Mouse (Mus musculus) megakaryocyte, embryonic 14.5 days (primary cell): ENCODE data around the gene Pde4a. TPM values are rescaled to one million over a fixed set of nuclear protein-coding genes. Genes with fewer than 3 reads are reported as not detected.
A peak's percentile ranks its signal among the peaks of the same experiment; 100 is the strongest.
"Not testable (repeated sequence)": the region's sequence is repeated elsewhere in the genome, so short reads cannot be mapped to it uniquely, and the experiment has no call there.

Experiments
- H3K27me3 ChIP-seq: replicated peaks from 2 replicates; pipeline ENCODE3; 2012; ENCODE audit warnings: inconsistent platforms
- H3K36me3 ChIP-seq: replicated peaks from 2 replicates; pipeline ENCODE3; 2012; ENCODE audit warnings: low read length, inconsistent platforms, mixed read lengths
- H3K4me1 ChIP-seq: 2 replicates; pipeline ENCODE4 v1.6.1; 2012; ENCODE audit warnings: inconsistent platforms
- H3K4me3 ChIP-seq: replicated peaks from 2 replicates; pipeline ENCODE3; 2012; ENCODE audit warnings: moderate library complexity, mild to moderate bottlenecking, inconsistent platforms
- H3K9me3 ChIP-seq: 2 replicates; pipeline ENCODE4 v1.6.1; 2012; ENCODE audit warnings: inconsistent platforms
- FLI1 ChIP-seq: IDR thresholded peaks from 2 replicates; pipeline ENCODE4 v1.6.1; 2012; ENCODE audit warnings: low read length, inconsistent platforms, mixed read lengths
- GATA1 ChIP-seq: IDR thresholded peaks from 3 replicates; pipeline ENCODE4 v1.6.1; 2012; ENCODE audit warnings: mixed read lengths, low read length, inconsistent platforms, borderline replicate concordance
- polyA plus RNA-seq: library from polyadenylated mRNA; stranded (reverse); fragments of >175 nt; gene quantifications from 2 replicates; pipeline ENCODE4 v1.2.3, GENCODE M21; 2012; ENCODE audit warnings: low replicate concordance; ENCODE audit not compliant: insufficient read depth

The Pde4a gene
- polyA plus RNA-seq, 1 experiment = 8.2 TPM

DNA sequence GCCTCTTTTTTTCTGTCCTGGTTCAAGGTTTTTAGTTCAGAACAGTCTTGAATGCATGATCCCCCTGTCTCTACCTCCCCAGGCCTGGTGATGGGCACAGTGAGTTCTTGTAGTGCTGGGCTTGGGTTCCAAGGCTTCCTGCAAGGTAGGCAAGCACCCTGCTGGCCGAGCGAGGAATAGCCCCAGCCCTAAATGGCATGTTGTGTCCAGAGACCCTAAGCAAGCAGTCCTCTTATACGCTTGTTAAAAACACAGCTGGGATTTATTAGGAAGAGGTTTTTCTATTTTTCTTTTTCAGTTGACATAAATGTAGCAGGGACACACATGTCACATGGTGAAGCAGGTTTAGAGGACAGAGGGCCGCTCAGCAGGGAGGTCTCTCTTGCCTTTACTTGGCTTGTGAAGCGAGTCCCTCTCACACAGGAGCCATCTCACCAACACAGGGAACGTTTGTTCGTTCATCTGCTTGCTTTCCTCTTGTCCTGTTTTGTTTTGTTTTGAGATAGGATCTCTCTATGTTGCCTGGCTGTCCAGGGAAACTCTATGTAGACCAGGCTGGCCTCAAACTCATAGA, 48.2 kb downstream of the Pde4a start:
- Histone ChIP-seq H3K4me3 (no peak overlapping the region), H3K27me3 (peaks cover 6% of the 10 kb centered on the region), H3K9me3 (no peaks in the 10 kb centered on the region), H3K36me3 (peaks cover 37% of the 10 kb centered on the region), H3K4me1 (peaks cover 22% of the 10 kb centered on the region)
- TF ChIP-seq FLI1 (no peak), GATA1 (no peak)

- H3K4me3 ChIP-seq = no peak overlapping the region
- peaks cover 18% of the 10 kb centered on the region for H3K36me3 ChIP-seq
- no peak for TF ChIP-seq GATA1
- TF ChIP-seq FLI1 = no peak
- H3K4me1 ChIP-seq = peaks cover 30% of the 10 kb centered on the region
- no peaks in the 10 kb centered on the region for H3K9me3 ChIP-seq
- H3K27me3 ChIP-seq = peaks cover 6% of the 10 kb centered on the region
Observed at GRCm38 (mm10) chr9:21216050-21216841, 50.7 kb downstream of the Pde4a start.

- TF ChIP-seq GATA1 = no peak
- no peak for TF ChIP-seq FLI1
- Histone ChIP-seq H3K4me3 (no peak overlapping the region), H3K27me3 (peaks cover 6% of the 10 kb centered on the region), H3K4me1 (peaks cover 36% of the 10 kb centered on the region), H3K9me3 (peaks cover 6% of the 10 kb centered on the region; the same call in 1 of the 2 replicates), H3K36me3 (peaks cover 5% of the 10 kb centered on the region)
Observed at GRCm38 (mm10) chr9:21219820-21220219, 54.3 kb downstream of the Pde4a start.

DNA sequence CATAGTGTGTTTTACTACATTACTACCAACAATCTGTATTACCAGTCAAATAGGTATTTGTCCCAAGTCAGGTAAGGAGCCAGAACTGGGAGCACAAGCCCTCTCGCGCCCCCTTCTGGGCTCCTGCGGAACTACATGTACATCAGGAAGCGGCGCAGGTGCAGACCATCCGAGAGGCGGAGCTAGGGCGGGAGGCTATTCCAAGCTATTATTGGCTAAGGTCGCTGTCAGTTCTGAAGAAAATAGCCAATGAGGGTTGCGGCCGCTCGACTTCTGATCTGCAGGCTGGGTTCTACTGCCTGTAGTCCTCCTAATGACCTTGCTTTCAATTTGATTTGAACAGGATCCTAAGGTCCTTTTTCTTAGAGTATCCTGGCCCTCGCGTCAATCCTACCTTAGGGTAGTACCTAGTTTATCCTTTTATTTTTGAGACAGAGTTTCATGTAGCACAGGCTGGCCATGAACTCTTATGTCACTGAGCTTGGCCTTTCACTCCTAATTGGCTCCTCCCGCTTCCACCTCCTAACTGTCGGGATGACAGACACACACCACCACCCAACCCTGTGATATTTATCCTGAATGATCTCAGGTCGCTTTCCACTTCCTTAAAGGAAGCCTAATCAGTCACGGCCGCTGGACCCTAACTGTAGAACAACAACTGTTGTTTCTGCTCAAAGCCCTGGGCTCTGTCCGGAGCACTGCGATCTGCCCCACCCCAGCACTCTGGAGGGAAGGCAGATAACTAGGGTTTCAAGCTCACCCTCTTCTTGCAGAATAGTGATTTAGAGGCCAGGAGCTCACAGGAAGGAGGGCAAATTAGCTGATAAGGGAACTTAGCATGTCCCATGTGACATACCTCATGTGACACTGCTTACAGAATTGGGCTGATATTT, 55.2 kb downstream of the Pde4a start:
- Histone ChIP-seq H3K27me3 (peaks cover 6% of the 10 kb centered on the region), H3K9me3 (peaks cover 6% of the 10 kb centered on the region; the same call in 1 of the 2 replicates), H3K36me3 (peaks cover 5% of the 10 kb centered on the region), H3K4me1 (peaks cover 36% of the 10 kb centered on the region), H3K4me3 (peak overlapping the region; percentile 92)
- TF ChIP-seq GATA1 = no peak
- TF ChIP-seq FLI1 = no peak

DNA sequence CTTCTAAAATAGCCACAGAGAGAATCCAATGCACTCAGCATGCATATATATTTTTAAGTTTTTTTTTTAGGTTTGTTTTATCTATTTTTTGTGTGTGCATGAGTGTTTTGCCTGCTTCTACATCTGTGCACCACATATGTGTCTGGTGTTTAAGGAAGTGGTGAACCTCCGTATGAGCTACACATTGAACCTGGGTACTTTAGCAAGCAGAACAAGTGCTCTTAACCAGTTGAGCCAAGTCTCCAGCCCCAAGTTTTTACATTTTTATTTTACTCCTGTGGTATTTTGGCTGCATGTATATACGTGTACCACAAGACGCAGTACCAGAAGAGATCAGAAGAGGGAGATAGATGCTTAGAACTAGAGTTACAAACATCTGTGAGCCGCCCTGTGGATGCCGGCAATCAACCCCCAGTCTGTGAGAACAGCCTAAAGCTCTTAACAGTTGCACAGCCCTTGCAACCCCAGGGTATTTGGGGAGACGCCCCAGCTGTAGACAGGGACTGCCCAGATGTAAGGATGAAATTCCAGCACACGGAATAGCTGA, 55.9 kb downstream of the Pde4a start:
- Histone ChIP-seq H3K4me3 (peak overlapping the region; percentile 92), H3K4me1 (peaks cover 37% of the 10 kb centered on the region), H3K36me3 (peaks cover 5% of the 10 kb centered on the region), H3K9me3 (peaks cover 6% of the 10 kb centered on the region; the same call in 1 of the 2 replicates), H3K27me3 (peaks cover 2% of the 10 kb centered on the region)
- TF ChIP-seq FLI1 = no peak
- no peak for TF ChIP-seq GATA1

- not testable (repeated sequence) for H3K9me3 ChIP-seq, H3K27me3 ChIP-seq, H3K4me3 ChIP-seq
- Histone ChIP-seq H3K36me3 (peaks cover 21% of the 10 kb centered on the region), H3K4me1 (peaks cover 46% of the 10 kb centered on the region)
Observed at GRCm38 (mm10) chr9:21223490-21223889, 58.0 kb downstream of the Pde4a start.

GRCm38 (mm10) chr9:21223906-21224305, 58.4 kb downstream of the Pde4a start:
- H3K27me3 ChIP-seq = no peaks in the 10 kb centered on the region
- H3K36me3 ChIP-seq = peaks cover 26% of the 10 kb centered on the region
- peaks cover 46% of the 10 kb centered on the region for H3K4me1 ChIP-seq
- TF ChIP-seq GATA1 (no peak), FLI1 (no peak)
- no peak overlapping the region for H3K4me3 ChIP-seq
- H3K9me3 ChIP-seq = peaks cover 6% of the 10 kb centered on the region; the same call in 1 of the 2 replicates

GRCm38 (mm10) chr9:21224576-21225414, 59.3 kb downstream of the Pde4a start:
- Histone ChIP-seq H3K4me1 (peaks cover 48% of the 10 kb centered on the region), H3K27me3 (no peaks in the 10 kb centered on the region), H3K4me3 (peak overlapping the region; percentile 93), H3K36me3 (peaks cover 35% of the 10 kb centered on the region), H3K9me3 (peaks cover 6% of the 10 kb centered on the region; the same call in 1 of the 2 replicates)
- TF ChIP-seq GATA1 (no peak), FLI1 (no peak)

DNA sequence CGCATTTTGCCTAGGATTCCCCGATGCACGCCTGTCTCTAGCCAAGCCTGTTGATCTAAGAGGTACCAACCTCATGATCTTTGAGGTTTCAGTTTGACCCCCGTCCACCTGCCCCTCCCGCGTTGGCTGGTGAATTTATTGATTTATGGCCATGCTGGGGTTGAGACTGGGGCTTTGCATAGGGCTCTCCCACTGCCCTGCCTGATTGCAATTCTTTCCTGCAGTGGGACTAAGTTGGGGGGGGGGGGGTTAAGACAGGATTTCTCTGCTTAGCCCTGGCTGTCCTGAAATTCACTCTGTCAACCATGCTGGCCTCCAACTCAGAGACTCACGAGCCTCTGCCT, 59.9 kb downstream of the Pde4a start:
- Histone ChIP-seq H3K4me3 (peak overlapping the region; percentile 93), H3K9me3 (peaks cover 6% of the 10 kb centered on the region; the same call in 1 of the 2 replicates), H3K36me3 (peaks cover 40% of the 10 kb centered on the region), H3K4me1 (peaks cover 48% of the 10 kb centered on the region), H3K27me3 (no peaks in the 10 kb centered on the region)
- no peak for TF ChIP-seq FLI1
- TF ChIP-seq GATA1 = no peak

- Histone ChIP-seq H3K36me3 (peaks cover 60% of the 10 kb centered on the region), H3K4me3 (peak overlapping the region; percentile 74), H3K9me3 (peaks cover 6% of the 10 kb centered on the region; the same call in 1 of the 2 replicates), H3K27me3 (no peaks in the 10 kb centered on the region), H3K4me1 (peaks cover 52% of the 10 kb centered on the region)
- TF ChIP-seq GATA1 (no peak), FLI1 (no peak)
Observed at GRCm38 (mm10) chr9:21227342-21227741, 61.8 kb downstream of the Pde4a start.
